Mouse (Mus musculus): ENCODE results near the gene Cd300a.

DNA sequence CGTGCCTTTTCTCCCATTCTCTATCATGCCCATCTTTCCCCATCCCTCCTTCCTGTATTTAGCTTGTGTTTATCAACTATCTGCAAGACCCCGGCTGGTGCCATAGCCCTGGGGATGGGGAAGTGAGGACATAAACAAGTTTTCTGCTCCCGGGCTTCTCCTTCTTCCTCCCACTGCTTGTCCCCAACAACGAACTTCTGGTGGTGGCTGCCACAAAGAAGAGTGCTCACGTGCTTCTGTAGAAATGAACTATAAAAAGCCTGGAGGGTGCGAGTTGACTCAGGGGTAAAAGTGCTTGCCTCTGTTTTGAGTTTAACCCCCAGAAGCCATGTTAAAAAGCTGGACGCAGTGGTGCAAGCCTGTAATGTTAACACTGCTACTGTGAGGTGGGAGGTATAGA lies 25.1 kb downstream of the Cd300a start:
- TF ChIP-seq CTCF (IDR thresholded peaks at IDR 0.05; ENCODE audit: low read depth, low read length) (no peak), POLR2A (IDR thresholded peaks at IDR 0.05; ENCODE audit: borderline replicate concordance, low read depth, low read length) (no peak)

Measured in bone marrow macrophage, adult 2 months (primary cell).